Mouse (Mus musculus): ENCODE data around the gene Dnajb4. TPM values are rescaled to one million over a fixed set of nuclear protein-coding genes. Genes with fewer than 3 reads are reported as not detected.
A peak's percentile ranks its signal among the peaks of the same experiment; 100 is the strongest.
"Not testable (repeated sequence)": the region's sequence is repeated elsewhere in the genome, so short reads cannot be mapped to it uniquely, and the experiment has no call there.

Gene Dnajb4
- total RNA-seq, 4 experiments from 2014 or later = 88.0 to 125 (median 101) TPM

- no peak for DNase-seq (ENCODE audit: low spot score)
Measured at GRCm38 (mm10) chr3:152208096-152208885, 1.8 kb downstream of the Dnajb4 start.

GRCm38 (mm10) chr3:152207156-152207555 lies 2.9 kb downstream of the Dnajb4 start:
- no peak for DNase-seq (ENCODE audit: low spot score)

DNA sequence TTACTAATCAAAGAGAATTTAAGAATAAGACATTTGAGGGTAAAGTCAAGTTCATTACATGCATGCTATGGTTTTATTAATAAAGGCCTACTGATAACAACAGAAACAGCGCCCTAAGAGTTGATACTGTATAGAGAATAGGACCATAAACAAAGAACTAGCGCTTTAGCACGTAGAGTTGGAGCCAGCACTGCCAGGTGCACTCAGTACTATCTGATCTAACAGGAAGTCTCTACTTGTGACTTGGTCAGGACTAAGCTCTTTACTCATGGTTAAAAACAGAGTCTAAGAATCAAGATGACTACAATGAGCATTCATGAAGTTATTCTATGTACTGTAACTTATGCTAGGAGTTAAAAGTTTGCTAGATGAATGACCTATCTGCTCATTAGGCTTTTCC lies 5.5 kb downstream of the Dnajb4 start:
- DNase-seq (ENCODE audit: low spot score) = no peak

GRCm38 (mm10) chr3:152203996-152204395 lies 6.1 kb downstream of the Dnajb4 start:
- DNase-seq (ENCODE audit: low spot score) = no peak

GRCm38 (mm10) chr3:152203411-152203810 lies 6.7 kb downstream of the Dnajb4 start:
- DNase-seq (ENCODE audit: low spot score) = no peak

- DNase-seq (ENCODE audit: low spot score) = no peak
Measured at GRCm38 (mm10) chr3:152202942-152203341, 7.2 kb downstream of the Dnajb4 start.

DNA sequence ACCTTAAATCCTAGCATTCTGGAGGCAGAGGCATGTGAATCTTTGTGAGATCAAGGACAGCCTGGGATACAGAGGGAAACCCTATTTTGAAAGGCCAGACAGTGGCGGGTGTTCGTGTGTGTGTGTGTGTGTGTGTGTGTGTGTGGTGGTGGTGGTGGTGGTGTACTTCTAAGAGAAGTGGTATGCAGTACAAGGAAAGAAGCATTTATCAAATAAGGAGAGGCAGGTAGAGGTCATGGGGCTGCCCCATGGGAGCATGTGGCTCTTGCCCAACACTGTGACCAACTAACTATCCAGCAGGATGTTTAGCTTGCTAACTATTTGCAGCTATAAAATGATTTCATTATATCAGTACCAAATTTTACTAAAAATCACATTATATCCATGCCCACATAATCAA lies 8.5 kb downstream of the Dnajb4 start:
- DNase-seq (ENCODE audit: low spot score) = no peak

DNA sequence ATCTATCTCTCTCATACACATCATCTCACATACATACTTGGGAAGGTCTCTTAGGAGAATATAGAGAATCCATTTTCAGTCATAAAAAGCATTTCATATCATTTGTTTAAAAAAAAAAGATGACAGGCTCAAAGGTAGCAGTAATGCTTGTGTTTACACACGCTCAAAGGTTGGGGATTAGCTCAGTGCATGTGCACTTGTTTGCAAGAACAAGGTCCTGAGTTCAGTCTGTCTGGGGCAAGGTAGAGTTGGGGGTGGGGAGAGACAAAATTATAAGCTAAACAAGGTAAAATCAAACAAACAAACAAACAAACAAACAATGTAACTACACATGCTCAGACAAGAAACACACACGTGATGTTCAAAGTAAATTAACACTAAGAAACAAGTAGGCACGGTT lies 8.9 kb downstream of the Dnajb4 start:
- no peak for DNase-seq (ENCODE audit: low spot score)

DNA sequence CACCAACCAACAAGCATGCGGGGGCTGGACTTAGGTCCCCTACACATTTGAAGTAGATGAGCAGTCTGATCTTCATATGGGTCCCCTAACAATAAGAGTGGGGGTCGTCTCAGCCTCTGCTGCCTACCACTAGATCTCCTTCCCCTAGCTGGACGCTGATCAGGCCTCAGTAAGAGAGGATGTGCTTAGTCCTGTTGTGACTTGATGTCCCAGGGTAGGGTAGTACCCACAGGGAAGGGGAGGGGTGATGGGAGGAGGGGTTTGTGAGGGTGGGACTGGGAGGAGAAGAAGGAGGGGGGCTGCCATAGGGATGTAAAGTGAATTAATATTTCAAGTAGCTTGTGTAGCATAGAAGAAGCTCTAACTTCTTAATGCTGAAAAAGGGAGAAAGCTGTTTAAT lies 11.0 kb downstream of the Dnajb4 start:
- DNase-seq (ENCODE audit: low spot score) = no peak

- not testable (repeated sequence) for DNase-seq (ENCODE audit: low spot score)
Measured at GRCm38 (mm10) chr3:152197246-152197645, 12.9 kb downstream of the Dnajb4 start.

DNA sequence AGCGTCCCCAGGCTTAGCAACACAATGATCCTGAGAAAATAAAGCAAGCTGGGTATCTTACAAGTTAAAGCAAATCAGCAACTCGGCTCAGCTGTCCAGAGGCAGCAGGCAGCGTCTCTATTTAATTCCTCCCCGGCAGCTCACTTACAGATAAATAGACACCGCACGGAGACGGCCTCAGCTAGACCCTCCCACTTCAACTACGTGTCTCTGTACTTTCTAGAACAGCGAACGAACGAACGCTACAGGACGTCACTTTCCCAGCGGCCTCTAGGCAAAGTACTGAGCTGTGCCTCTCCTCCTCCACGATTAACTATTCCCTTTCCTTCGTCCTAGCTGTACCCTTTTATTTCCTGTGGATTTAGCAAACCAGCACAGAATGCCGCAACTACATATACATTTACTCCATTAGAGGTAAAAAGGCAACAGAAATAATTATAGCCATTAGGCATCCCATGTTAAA lies 16.4 kb downstream of the Dnajb4 start:
- peak; percentile 97 for DNase-seq (ENCODE audit: low spot score)

GRCm38 (mm10) chr3:152193177-152193576 lies 16.9 kb downstream of the Dnajb4 start:
- no peak for DNase-seq (ENCODE audit: low spot score)

GRCm38 (mm10) chr3:152192238-152192931 lies 17.7 kb downstream of the Dnajb4 start:
- DNase-seq (ENCODE audit: low spot score) = peak; percentile 63

GRCm38 (mm10) chr3:152191791-152192237 lies 18.3 kb downstream of the Dnajb4 start:
- peak; percentile 57 for DNase-seq (ENCODE audit: low spot score)

DNA sequence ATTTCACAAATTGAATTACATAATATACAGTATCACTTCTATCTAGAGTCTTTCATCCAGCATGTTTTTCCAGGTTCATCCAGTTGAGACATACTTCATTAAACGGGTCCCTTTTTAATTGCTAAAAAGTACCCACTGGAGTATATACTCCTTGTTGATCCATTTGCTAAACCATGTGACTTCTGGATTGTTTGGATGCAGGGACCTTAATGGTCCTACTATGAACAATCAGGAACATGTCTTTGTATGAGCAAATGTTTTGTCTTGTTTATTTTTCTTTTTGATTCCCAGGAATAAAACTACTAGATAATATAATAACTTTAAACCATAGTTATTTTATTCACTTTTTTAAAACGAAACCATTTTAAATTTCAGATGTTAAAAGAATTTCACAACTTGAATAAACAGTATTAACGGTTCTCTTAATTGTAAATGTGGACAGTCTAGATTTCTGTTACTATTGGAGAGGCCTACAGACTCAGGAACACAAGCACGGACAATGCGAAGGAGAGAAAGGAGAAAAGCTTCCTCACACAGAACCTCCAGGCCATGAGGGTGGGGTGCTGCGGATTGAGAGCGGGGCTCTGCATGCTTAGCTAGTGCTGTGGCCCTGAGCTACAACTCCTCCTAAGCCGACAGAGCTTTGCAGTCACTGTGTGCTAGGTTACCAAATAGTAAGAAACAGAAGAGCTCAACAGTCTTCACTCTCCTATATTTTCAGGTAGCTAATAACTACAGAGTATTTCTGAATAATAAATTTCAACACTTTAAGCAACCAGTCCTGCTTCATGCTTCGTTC lies 19.2 kb downstream of the Dnajb4 start:
- no peak for DNase-seq (ENCODE audit: low spot score)

DNA sequence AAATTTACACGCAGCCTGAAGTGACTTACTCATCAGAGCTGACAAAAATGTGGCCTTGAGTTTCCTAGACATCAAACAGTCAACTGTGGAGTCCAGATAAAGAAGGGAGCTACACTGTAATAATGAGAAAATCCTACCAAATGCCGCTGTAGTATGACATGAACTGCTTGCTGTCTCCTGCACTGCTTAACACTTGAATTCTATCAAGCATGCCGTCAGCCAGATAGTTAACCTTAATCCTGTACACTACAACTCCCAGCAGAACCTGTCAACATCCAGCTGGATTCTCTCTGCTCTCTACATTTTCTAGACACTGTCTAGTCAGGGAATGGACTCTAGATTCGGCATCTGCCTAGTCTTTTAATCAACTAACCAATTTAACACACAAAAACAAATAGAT lies 20.8 kb downstream of the Dnajb4 start:
- peak; percentile 28 for DNase-seq (ENCODE audit: low spot score)

GRCm38 (mm10) chr3:152186106-152186505 lies 24.0 kb downstream of the Dnajb4 start:
- DNase-seq (ENCODE audit: low spot score) = no peak

DNA sequence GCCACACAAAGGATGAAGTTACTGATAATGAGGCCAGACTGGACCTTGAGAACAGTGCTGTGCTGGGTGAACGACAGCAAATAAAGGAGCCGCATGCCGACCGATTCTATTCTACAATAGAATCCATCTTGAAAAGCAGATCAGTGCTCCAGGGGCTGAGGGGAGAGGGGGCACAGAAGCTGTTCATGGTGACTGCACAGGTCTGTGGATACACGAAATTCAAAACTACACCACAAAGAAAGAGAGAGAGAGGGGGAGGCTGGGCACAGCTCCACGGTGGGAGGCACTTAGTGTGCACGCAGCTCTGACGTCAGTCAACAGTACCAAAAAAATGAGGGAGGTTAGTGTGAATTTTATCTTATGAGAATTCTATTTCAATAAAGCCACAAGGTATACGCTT lies 26.6 kb downstream of the Dnajb4 start:
- DNase-seq (ENCODE audit: low spot score) = no peak

DNA sequence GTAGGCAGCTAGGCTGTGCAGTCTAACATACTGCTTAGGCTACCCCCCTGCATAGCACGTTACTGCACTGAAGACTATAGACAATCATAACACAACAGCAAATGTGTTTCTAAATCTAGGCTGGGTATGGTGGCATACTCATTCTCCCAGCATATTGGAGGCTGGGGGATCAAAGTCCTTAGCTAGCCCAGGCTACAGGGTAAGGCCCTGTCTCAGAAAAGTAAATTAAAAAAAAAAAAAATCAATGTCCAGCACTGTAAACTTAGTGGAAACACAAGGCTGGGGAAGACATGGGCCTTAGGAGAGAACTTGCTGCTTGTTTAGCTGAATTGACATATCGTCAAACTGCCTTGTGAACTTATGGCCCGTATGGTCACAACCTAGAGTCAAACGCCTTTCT lies 29.5 kb downstream of the Dnajb4 start:
- DNase-seq (ENCODE audit: low spot score) = no peak

DNA sequence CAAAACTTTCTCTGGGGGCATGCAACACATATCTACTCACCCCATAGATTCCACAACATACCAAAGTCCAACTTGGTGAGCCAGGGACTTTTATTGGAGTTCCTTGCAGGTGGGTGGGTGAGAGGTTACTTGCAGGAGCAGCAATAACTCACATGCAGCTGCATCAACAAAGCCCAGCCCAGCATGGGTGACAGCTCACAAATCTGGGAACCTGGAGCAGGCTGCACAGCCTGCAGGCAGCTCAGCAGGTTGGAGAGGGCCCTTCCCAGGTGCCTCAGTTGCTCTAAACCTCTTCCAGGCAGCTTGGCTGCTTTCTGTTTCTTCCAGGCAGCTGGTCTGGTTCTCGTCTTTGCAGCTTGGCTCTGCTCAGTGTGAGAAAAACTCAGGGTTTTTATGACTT lies 30.8 kb downstream of the Dnajb4 start:
- DNase-seq (ENCODE audit: low spot score) = no peak

- no peak for DNase-seq (ENCODE audit: low spot score)
Measured at GRCm38 (mm10) chr3:152178816-152179215, 31.3 kb downstream of the Dnajb4 start.

DNA sequence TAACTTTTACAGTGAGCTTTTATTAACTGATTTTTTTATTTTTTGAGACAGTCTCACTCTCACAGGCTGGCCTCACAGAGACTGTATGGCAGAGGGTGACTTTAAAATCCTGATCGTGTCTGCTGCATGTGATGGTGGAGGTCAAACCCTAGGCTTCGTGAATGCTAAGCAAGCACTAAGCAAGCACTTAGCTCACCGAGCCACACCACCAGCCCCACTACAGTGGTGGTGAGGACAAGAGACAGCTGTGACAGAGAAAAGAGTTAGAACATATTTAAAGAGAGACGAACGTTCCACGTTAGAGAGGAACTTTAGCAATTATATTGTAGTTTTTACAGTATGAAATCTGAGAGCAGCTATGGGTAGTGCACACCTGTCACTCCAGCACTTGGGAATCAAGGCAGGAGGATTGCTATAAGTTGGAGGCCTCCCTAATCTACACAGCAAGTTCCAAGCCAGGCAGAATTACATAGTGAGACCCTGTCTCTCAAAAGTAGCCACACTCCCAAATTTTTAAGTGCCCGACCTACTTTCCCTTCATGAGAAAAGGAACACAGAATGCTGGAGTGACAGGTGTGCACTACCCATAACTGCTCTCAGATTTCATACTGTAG lies 37.7 kb downstream of the Dnajb4 start:
- no peak for DNase-seq (ENCODE audit: low spot score)
